Mouse (Mus musculus) erythroblast, adult 5-6 weeks (primary cell): ENCODE results near the gene Tom1l2. TPM values are rescaled to one million over a fixed set of nuclear protein-coding genes. Genes with fewer than 3 reads are reported as not detected.
A peak's percentile ranks its signal among the peaks of the same experiment; 100 is the strongest.

Source experiments
- ATAC-seq: replicated peaks from 2 replicates; pipeline ENCODE4 v1.8.0; 2016; ENCODE audit warnings: moderate number of reproducible peaks, mild to moderate bottlenecking, moderate TSS enrichment, inconsistent platforms; ENCODE audit not compliant: poor library complexity, low FRiP score, severe bottlenecking
- total RNA-seq, 2 experiments: library from RNA; stranded (forward) in 1 of 2; stranded (reverse) in 1 of 2; fragments of 150-400 nt in 1 of 2; fragments of 200-764, 138-1000 nt in 1 of 2; gene quantifications; 2 replicates each; pipeline versions ENCODE4 v1.2.3 to v1.2.4; 2015 to 2017; ENCODE audit warnings: low replicate concordance in 2 of 2

The Tom1l2 gene
- total RNA-seq, 2 experiments from 2014 or later, result 4.8 to 9.2 TPM

DNA sequence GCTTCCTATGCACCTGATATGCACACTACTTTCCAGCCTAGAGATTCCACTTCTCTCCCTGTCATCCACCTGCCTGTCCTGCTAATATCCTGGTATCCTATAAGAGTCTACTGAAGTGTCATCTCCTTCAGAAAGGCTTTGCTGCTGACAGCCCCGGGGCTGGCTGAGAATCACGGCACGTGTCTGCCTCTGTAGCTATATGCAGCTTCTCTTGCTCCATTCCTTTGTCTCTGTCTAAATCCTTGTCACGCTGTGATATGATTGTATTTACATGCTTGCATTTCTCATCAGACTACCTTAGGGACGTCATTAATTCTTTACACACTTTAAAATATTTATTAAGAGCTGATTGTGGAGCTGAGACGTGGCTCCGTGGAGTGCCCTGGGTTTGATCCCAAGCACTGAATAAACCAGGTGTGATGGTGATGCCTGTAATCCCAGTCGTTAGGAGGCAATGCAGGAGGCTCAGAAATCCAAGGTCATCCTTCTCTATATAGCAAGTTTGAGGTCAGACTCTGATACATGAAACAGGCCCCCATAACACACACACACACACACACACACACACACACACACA, 75.5 kb downstream of the Tom1l2 start:
- no peak for ATAC-seq

DNA sequence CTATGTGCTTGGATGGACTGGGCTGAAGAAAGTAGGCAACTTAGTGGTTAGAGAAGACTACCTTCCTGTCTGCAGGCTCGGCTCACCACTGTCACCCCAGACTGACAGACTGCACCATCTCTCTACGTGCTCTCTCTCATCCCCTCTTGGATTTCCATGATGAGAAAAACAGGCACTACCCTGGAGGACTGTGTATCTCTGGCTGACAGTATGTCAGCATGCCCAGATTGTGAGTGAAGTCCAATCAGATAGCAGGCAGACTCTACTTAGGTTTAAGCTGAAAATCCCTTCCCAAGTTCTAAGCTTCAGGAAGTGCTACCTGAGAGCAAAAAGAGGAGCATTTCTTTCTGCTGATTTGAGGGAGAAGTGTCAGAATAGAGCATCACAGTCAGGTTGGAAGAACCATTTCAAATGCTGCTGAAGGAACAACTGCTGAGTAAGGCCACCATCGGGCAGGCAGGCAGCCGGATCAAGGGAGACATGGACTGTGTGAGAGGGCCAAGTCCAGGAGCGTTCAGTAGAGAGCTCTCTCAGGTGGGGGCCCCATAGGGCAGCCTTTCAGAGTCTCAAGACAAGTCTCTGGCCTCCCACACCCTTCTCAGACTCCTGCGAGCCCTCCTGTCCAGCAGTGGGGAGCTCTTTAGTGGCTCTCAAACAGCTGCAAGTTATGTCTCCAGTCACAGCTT, 76.2 kb downstream of the Tom1l2 start:
- no peak for ATAC-seq

GRCm38 (mm10) chr11:60273273-60273805, 79.4 kb downstream of the Tom1l2 start:
- no peak for ATAC-seq

DNA sequence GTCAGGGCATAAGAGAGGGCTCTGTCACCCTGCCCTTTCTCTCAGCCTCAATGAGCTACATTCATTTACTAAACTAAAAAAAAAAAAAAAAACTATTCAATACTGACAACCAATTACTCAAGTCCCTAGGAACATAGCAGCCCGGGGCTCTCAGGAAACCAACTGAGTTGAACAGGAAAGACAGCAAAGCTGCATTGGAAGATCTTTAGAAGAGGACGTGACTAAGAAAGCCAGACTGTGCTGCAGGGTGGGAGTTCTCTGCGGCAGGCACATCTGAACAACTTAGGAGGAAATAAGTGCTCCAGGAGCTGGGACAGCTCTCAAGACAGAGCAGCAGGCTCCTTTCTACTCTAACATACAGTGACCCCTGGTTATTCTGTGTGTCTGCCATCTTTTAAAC, 84.1 kb downstream of the Tom1l2 start:
- no peak for ATAC-seq

- ATAC-seq, result no peak
Measured at GRCm38 (mm10) chr11:60265271-60265985, 87.3 kb downstream of the Tom1l2 start.

DNA sequence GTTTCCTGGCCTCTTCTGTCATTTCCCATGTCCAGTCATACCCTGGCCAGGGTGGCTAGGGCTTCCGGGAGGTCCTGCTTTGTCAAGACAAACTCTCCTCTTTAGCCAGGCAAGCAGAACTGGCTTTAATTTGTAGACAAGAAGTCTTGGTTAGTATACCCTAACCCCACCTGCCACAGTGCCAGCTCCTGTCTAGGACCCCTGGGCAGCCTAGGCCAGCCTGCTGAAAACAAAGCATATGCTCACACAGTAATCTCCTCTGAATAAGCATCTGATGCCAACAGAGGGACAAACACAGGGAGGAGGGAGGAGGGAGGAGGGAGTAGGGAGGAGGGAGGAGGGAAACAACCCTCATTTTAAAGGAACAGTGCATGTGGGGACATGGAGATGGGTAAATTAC, 88.1 kb downstream of the Tom1l2 start:
- no peak for ATAC-seq

GRCm38 (mm10) chr11:60262396-60262795, 90.3 kb downstream of the Tom1l2 start:
- ATAC-seq, result no peak

GRCm38 (mm10) chr11:60260743-60261142, 92.0 kb downstream of the Tom1l2 start:
- no peak for ATAC-seq

DNA sequence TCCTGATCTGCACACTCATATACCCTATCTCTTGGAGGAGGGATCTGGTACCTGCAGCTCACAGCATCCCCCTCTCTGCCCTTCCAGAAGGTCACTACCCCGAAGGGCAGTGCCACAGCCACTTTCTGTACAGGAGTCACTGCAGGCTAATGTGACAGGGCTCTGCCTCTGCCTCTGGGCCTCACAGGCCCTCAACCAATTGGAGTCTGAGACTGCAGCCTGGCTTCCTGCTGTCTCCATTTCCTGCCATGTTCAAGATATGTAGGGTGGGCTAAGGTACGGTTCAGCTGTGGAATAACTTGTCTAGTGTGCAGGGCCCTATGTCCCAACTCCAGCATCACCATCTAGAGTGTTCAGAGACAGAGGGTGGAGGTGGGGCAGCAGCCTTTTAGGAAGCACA, 95.0 kb downstream of the Tom1l2 start:
- no peak for ATAC-seq

DNA sequence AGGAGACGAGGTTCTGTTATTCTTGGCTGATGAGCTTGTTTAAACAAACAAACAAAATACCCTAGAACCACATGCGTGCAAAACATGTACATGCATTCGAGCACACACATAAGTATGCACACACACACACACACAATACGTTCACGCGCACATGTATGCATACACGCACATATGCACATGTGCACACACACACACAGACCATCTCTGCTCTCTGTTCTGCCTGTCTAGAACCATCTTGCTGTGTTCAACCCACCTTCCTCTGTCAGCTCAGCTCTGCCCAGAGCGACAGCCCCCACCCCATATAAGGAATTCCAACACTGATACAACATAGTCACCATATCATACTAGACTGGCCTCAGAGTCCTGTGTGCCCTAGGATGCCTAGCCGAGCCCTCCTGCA, 96.0 kb downstream of the Tom1l2 start:
- ATAC-seq, result no peak

DNA sequence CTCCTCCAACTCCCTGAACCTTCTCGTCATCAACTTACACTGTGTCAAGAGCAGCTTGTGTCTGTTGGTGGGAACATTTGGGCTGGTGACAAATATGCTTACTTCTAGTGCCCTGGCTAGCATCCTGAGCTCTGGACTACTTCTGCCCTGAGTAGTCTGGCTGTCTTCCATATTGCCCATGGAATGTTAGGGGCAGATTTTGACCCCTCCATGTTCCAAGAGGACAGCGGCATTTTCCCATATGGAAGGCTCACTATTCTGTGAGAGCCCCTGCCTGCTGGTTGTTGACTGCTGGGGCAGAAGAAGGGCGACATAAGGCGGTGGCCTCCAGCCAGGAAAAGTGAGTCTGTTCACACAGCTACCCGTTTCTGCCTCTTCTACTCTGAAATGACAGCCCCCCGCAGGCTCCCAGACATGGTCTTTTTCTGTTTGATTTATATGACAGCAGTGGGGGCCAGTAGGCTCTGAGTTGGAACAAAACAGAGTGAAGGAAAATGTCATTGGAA, 96.5 kb downstream of the Tom1l2 start:
- ATAC-seq, result no peak

GRCm38 (mm10) chr11:60255639-60256038, 97.1 kb downstream of the Tom1l2 start:
- no peak for ATAC-seq

DNA sequence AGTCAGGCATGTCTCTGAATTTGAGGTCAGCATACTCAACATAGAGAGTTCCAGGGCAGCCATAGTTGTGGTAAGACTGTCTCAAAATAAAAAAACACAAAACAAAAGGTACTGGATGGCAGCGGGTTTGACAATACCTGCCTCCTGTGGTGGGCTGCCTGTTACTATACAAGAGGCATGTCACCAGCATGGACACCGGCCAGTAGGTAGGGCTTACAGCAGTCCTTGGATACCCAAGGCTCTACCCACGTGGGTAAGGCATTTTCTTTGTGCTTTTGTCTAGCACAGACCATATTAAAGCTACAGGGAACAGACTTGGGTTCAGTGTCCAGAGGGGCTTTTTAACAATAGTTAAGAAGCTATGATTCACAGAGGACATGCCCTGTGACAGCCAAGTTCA, 97.5 kb downstream of the Tom1l2 start:
- ATAC-seq, result no peak

DNA sequence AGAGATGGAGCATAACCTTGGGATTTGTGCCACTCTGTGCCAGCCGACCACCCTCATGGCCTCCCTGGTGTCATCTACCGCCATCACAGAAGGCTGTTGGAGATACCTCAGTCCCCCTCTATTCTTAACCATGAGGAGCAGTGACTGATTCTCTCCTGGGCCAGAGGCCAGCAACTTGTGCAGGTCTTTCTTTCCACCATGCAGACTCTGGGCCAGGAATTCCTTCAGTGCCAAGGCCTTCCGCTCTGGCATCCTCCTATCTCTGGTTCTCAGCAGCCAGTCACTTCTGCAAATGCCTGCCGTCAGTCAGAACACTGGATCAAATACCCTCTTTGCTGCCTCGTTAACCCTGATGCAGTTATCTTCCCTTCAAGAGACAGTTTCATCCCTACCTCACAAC, 98.4 kb downstream of the Tom1l2 start:
- no peak for ATAC-seq

DNA sequence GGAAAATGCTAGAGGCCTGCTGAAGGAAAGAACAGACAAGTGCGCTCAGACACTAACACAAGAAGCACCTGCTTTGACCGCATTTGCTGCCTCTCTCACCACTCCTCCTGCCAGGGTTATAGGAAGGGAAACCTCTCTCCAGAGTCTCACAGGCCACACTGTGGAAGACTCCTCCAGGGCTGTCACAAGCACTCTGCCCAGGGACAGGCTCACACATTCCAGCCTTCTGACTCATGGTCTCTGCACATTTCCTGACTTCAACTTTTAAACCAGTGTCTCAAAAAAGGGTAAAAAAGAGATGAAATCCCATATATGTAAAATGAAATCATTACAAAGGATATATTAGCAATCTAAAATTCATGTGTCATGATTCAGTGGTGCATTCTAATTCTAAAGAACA, 99.2 kb downstream of the Tom1l2 start:
- ATAC-seq, result no peak

GRCm38 (mm10) chr11:60250971-60251643, 101.6 kb downstream of the Tom1l2 start:
- peak; percentile 62 for ATAC-seq

DNA sequence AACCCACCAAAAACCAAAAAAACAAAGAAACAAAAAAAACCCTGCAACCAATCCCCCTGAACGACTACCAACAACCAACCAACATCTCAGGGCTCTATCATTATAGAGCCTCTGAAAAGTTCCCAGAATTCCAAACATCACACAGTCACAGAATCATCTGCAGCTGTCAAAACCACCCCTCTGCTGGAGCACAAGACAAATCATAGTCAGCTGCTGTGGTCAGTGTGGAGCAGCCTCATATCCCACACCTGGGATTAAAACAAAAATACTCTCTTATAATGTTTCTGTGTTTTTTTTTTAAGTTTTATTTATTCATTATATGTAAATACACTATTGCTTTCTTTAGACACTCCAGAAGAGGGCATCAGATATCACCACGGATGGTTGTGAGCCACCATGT, 102.8 kb downstream of the Tom1l2 start:
- ATAC-seq, result no peak

GRCm38 (mm10) chr11:60248596-60249404, 103.9 kb downstream of the Tom1l2 start:
- no peak for ATAC-seq

- no peak for ATAC-seq
Measured at GRCm38 (mm10) chr11:60247753-60248550, 104.8 kb downstream of the Tom1l2 start.
